In the genomic region with DNA sequence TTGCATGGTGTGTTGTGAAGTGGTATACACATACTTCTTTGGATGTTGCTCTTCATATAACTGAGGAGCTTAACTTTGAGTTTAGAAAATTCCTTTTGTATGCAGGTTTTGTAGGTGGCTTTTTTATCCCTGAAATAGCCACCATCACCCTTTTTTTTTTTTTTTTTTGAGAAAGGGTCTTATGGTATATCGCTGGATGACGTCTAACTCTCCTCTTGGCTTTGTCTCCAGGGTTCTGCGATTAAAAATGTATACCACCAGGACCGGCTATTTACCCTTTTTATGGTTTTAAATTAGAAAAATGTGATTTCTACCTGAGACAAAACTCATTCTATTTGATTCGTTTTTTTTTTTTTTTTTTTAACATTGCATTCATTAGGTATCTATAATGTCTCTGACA, we compare ENCODE assay signal across 9 mouse cellular contexts. TPM values are rescaled to one million over a fixed set of nuclear protein-coding genes. Genes with fewer than 3 reads are reported as not detected.
DNase-seq lines count a peak whose midpoint lies in the region; ATAC-seq and TF ChIP-seq lines count a peak whose summit lies in the region.
"Had no signal": no experiment of that assay in that cellular context is flagged by ENCODE, and none has a peak within 500 bp of the region (broad histone marks: within the 10 kb centered on the region; RNA-seq: fewer than 3 reads in every experiment).

No protein-coding gene starts in this region.

- no peak for TF ChIP-seq POLR2A in heart, adult 2 months (IDR thresholded peaks at IDR 0.05; ENCODE audit: insufficient read depth, low read depth, low read length)

- TF ChIP-seq CTCF in heart, adult 2 months (IDR thresholded peaks at IDR 0.05): no peak
- TF ChIP-seq CTCF in liver, embryonic 14.5 days (IDR thresholded peaks at IDR 0.05; ENCODE audit: low read depth): no peak
- TF ChIP-seq CTCF in stomach, postnatal 0 days (IDR thresholded peaks at IDR 0.05; ENCODE audit: low read depth): no peak

- H3K4me2 ChIP-seq in neural tube, embryonic 11.5 days (ENCODE audit: low read depth): peak overlapping the region; percentile 48
- peak overlapping the region; percentile 80 for H3K4me2 ChIP-seq in liver, embryonic 14.5 days (ENCODE audit: low read depth)
- peak overlapping the region; percentile 21; the same call in 1 of the 2 replicates for H3K4me2 ChIP-seq in stomach, postnatal 0 days (replicated peaks; ENCODE audit: low read depth)

- no peak overlapping the region for H3K9ac ChIP-seq in heart, adult 2 months (ENCODE audit: low read depth, low read length)
- no peak overlapping the region for H3K9ac ChIP-seq in neural tube, embryonic 11.5 days (ENCODE audit: low read length)
- H3K9ac ChIP-seq in liver, embryonic 14.5 days (replicated peaks): no peak overlapping the region
- H3K9ac ChIP-seq in stomach, postnatal 0 days (ENCODE audit: low read length): no peak overlapping the region

- H3K79me2 ChIP-seq in heart, adult 2 months (replicated peaks; ENCODE audit: control insufficient read depth, insufficient read depth, low read length): no peaks in the 10 kb centered on the region; the same call in 1 of the 2 replicates

- peak overlapping the region; percentile 86 for H3K4me3 ChIP-seq in heart, adult 2 months
- peak overlapping the region; percentile 96; the same call in 1 of the 2 replicates for H3K4me3 ChIP-seq in neural tube, embryonic 11.5 days (ENCODE audit: low read depth, low read length)
- peak overlapping the region; percentile 74 to 86; a peak in 3 of 4 replicates for H3K4me3 ChIP-seq in liver, embryonic 14.5 days (ENCODE audit: insufficient read depth in 1 of 2, low read depth in 2 of 2, low read length in 2 of 2)
- H3K4me3 ChIP-seq in stomach, postnatal 0 days (ENCODE audit: low read depth, low read length): no peak overlapping the region

- WGBS in heart, adult 2 months: 62% methylated on average over 5 of the region's 5 CpGs
- 68% methylated on average over 5 of the region's 5 CpGs for WGBS in neural tube, embryonic 11.5 days
- 60% methylated on average over 5 of the region's 5 CpGs for WGBS in liver, embryonic 14.5 days (ENCODE audit: insufficient replicate concordance)
- WGBS in stomach, postnatal 0 days: 59% methylated on average over 5 of the region's 5 CpGs

- peaks cover 5% of the 10 kb centered on the region for H3K4me1 ChIP-seq in heart, adult 2 months (ENCODE audit: control insufficient read depth, insufficient read depth, low read length)
- peaks cover 2% of the 10 kb centered on the region; the same call in 1 of the 2 replicates for H3K4me1 ChIP-seq in neural tube, embryonic 11.5 days (ENCODE audit: control insufficient read depth, insufficient read depth, low read length)
- peaks cover 12 to 17% of the 10 kb centered on the region in 2 experiments for H3K4me1 ChIP-seq in liver, embryonic 14.5 days (replicated peaks; ENCODE audit: control insufficient read depth in 2 of 2, insufficient read depth in 2 of 2, low read length in 1 of 2)
- no peaks in the 10 kb centered on the region for H3K4me1 ChIP-seq in stomach, postnatal 0 days (replicated peaks; ENCODE audit: control insufficient read depth, insufficient read depth)

- DNase-seq in heart, adult 2 months: no peak
- DNase-seq in heart, postnatal 25 days (ENCODE audit: low spot score): no peak
- DNase-seq in neural tube, embryonic 11.5 days (ENCODE audit: low spot score): no peak
- DNase-seq in neural tube, embryonic 10.5 days (ENCODE audit: extremely low spot score, low spot score): no peak
- no peak for DNase-seq in liver, embryonic 14.5 days (ENCODE audit: low read depth in 3 of 3, low spot score in 3 of 3)
- no peak for DNase-seq in stomach, postnatal 0 days (ENCODE audit: low spot score)
- DNase-seq in spleen, adult 12 weeks (ENCODE audit: low spot score): no peak

- H3K36me3 ChIP-seq in heart, adult 2 months (ENCODE audit: control insufficient read depth, insufficient read depth, low read length): peaks cover 16% of the 10 kb centered on the region
- H3K36me3 ChIP-seq in neural tube, embryonic 11.5 days (ENCODE audit: control insufficient read depth, insufficient read depth, low read length): no peaks in the 10 kb centered on the region
- H3K36me3 ChIP-seq in liver, embryonic 14.5 days (replicated peaks; ENCODE audit: control insufficient read depth, insufficient read depth, low read depth): no peaks in the 10 kb centered on the region
- H3K36me3 ChIP-seq in stomach, postnatal 0 days (ENCODE audit: control insufficient read depth, insufficient read depth, low read length): no peaks in the 10 kb centered on the region

- intact Hi-C loops in heart, adult 2 months (cut with DNase I): no loop called here
- intact Hi-C loops in heart, postnatal 25 days (cut with DNase I): no loop called here

- no peaks in the 10 kb centered on the region for H3K9me3 ChIP-seq in neural tube, embryonic 11.5 days (ENCODE audit: control insufficient read depth, low read length)
- H3K9me3 ChIP-seq in liver, embryonic 14.5 days (ENCODE audit: control insufficient read depth, low read length): no peaks in the 10 kb centered on the region
- no peaks in the 10 kb centered on the region for H3K9me3 ChIP-seq in stomach, postnatal 0 days (ENCODE audit: control insufficient read depth, low read length)

- no peak for ATAC-seq in neural tube, embryonic 11.5 days (ENCODE audit: insufficient read depth, low FRiP score, low TSS enrichment)
- no peak for ATAC-seq in liver, embryonic 14.5 days (ENCODE audit: insufficient read depth)
- ATAC-seq in stomach, postnatal 0 days (ENCODE audit: low FRiP score, low TSS enrichment): no peak
- no peak for ATAC-seq in megakaryocyte-erythroid progenitor cell, adult 5-6 weeks (replicated peaks; ENCODE audit: low FRiP score, low TSS enrichment, poor library complexity, severe bottlenecking)
- ATAC-seq: inflammation-experienced regulatory T-cells, adult 6 months had no signal

- no peaks in the 10 kb centered on the region for H3K27me3 ChIP-seq in heart, adult 2 months (ENCODE audit: control insufficient read depth, insufficient read depth, low read length)
- no peaks in the 10 kb centered on the region for H3K27me3 ChIP-seq in neural tube, embryonic 11.5 days (ENCODE audit: control insufficient read depth, insufficient read depth, low read length)
- H3K27me3 ChIP-seq in liver, embryonic 14.5 days (ENCODE audit: control insufficient read depth, insufficient read depth, low read length): no peaks in the 10 kb centered on the region
- no peaks in the 10 kb centered on the region for H3K27me3 ChIP-seq in stomach, postnatal 0 days (ENCODE audit: control insufficient read depth, insufficient read depth, low read length)

- no peak for TF ChIP-seq EP300 in heart, adult 2 months (IDR thresholded peaks at IDR 0.05; ENCODE audit: insufficient read depth, low read depth, low read length)
- TF ChIP-seq EP300 in liver, embryonic 14.5 days (IDR thresholded peaks at IDR 0.05; ENCODE audit: low read depth): no peak
- TF ChIP-seq EP300 in stomach, postnatal 0 days (optimal IDR thresholded peaks at IDR 0.05): no peak

- no peak overlapping the region for H3K27ac ChIP-seq in heart, adult 2 months
- H3K27ac ChIP-seq in neural tube, embryonic 11.5 days (ENCODE audit: low read depth, low read length): no peak overlapping the region
- no peak overlapping the region for H3K27ac ChIP-seq in liver, embryonic 14.5 days
- no peak overlapping the region for H3K27ac ChIP-seq in stomach, postnatal 0 days (replicated peaks)

RNA-seq across cellular contexts. Expression of a gene that starts 2.2 kb away (rescaled TPM):
- total RNA-seq in heart, adult 2 months (2021): 100 to 1,000 TPM; 128 to 136 TPM
- polyA plus RNA-seq in heart, adult 2 months (2012; rRNA removed): 27.3 and 38.4 TPM in 2 replicates
- total RNA-seq in heart, postnatal 25 days (2021): 100 to 1,000 TPM; 117 to 132 TPM
- polyA plus RNA-seq in neural tube, embryonic 11.5 days (2014; fragmentation: Nextera tagmentation; extraction: Ambion mirVana): 156 and 168 TPM in 2 replicates
- polyA plus RNA-seq in liver, embryonic 14.5 days (2012; rRNA removed): 6.6 and 7.0 TPM in 2 replicates
- 47.3 and 58.2 TPM in 2 replicates for polyA plus RNA-seq in liver, embryonic 14.5 days (2014; fragmentation: Nextera tagmentation; extraction: Ambion mirVana)
- 83.7 and 84.6 TPM in 2 replicates for polyA plus RNA-seq in stomach, postnatal 0 days (2015; fragmentation: Nextera tagmentation; extraction: Ambion mirVana)
- total RNA-seq in megakaryocyte-erythroid progenitor cell, adult 5-6 weeks (2014; fragmentation: Nextera tagmentation): 77.9 and 110 TPM in 2 replicates
- 79.6 and 125 TPM in 2 replicates for total RNA-seq in megakaryocyte-erythroid progenitor cell, adult 5-6 weeks (2017)

Comparison
In these comparisons a context has a peak if more than half of its experiments do, and no peak if none do; other contexts are left out.
1. H3K4me2 ChIP-seq: peak in every context shown above with its lines; median percentile 80 in liver, embryonic 14.5 days; 48 in neural tube, embryonic 11.5 days; 21 in stomach, postnatal 0 days.